Mouse (Mus musculus): ENCODE measurements at regions not wholly inside any gene's neighbourhood (a gene's known extent, or its start where the extent isn't known, plus 50 kb on each side); places are given as distances from the start of the nearest gene placed in this dataset.

DNA sequence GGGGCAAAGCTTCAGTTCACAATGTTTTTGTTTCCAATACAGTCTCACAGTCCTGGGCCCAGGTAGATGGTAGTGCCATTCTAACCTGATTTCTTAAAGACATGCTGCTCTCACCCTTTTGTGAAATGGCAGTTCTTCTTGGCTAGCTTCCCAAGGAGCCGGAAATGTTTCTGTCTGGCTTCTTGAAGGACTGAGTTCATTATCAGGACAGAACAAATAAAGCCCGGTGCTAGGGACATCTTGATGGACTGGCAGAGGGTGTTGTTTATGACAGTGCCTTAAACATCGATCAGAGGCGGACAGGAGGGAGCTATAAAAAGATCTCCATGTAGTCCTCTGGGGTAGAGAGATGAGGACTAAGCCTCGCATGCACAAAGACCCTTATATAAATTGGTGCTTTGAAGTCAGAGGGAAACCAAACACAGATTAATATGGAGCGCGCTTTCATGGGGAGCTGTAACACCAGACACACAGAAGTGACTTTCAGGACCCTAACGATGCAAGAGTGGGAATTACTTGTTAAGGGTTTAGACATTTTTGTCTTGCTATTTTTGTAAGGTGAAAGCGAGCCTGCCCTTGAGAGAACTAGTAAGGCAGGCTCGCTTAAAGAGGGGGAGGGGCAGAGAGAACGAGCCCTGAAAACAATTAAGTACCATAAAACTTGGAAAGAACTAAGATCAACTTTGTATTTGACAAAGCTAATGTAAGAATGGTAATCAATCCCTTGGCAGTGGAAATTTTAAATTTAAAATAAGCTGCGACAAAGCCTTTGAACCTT, 96.2 kb downstream of the Fzd1 start:
- Histone ChIP-seq H3K4me3 (ENCODE audit: low read depth, low read length) (no peak overlapping the region), H3K9me3 (replicated peaks; ENCODE audit: control insufficient read depth, low read length) (no peaks in the 10 kb centered on the region), H3K27ac (ENCODE audit: low read depth, low read length) (no peak overlapping the region), H3K4me1 (ENCODE audit: control insufficient read depth, insufficient read depth, low read length) (0 out of 2 replicates have a peak, but pooled peaks cover 2% of the 10 kb centered on the region), H3K4me2 (ENCODE audit: low read length) (no peak overlapping the region), H3K27me3 (replicated peaks; ENCODE audit: control insufficient read depth, insufficient read depth, low read length) (no peaks in the 10 kb centered on the region), H3K9ac (ENCODE audit: low read length) (no peak overlapping the region), H3K36me3 (ENCODE audit: control insufficient read depth, insufficient read depth, low read length) (no peaks in the 10 kb centered on the region)
- DNase-seq (ENCODE audit: low spot score) (no peak), ATAC-seq (no peak)
- WGBS = 38% methylated on average over 12 of the region's 12 CpGs

DNA sequence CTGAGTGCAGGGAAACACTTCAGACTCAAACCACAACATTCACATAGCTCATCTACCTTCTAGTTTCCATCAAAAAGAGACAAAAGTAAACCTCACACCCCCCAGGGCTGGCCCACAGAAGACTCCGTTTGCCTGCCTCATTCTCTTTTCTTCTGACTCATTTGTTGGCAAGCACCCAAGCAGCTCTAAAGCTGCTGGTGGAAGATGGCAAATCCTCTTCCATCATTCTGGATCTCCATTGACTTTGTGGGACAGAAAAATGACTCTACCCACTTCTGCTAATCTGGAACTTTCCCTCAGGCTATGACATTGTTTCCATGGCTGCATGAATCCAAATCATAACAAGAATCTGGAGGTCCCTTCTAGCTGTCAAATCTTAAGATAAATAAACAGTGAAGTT, 99.9 kb downstream of the Fzd1 start:
- Histone ChIP-seq H3K4me1 (ENCODE audit: control insufficient read depth, insufficient read depth, low read length) (0 out of 2 replicates have a peak, but pooled peaks cover 2% of the 10 kb centered on the region), H3K9ac (ENCODE audit: low read length) (no peak overlapping the region), H3K27me3 (replicated peaks; ENCODE audit: control insufficient read depth, insufficient read depth, low read length) (no peaks in the 10 kb centered on the region), H3K27ac (ENCODE audit: low read depth, low read length) (no peak overlapping the region), H3K4me3 (ENCODE audit: low read depth, low read length) (no peak overlapping the region), H3K4me2 (ENCODE audit: low read length) (no peak overlapping the region), H3K36me3 (ENCODE audit: control insufficient read depth, insufficient read depth, low read length) (no peaks in the 10 kb centered on the region), H3K9me3 (replicated peaks; ENCODE audit: control insufficient read depth, low read length) (no peaks in the 10 kb centered on the region)
- no peak for ATAC-seq
- 19% methylated on average over 1 of the region's 1 CpGs for WGBS
- DNase-seq (ENCODE audit: low spot score) = no peak

DNA sequence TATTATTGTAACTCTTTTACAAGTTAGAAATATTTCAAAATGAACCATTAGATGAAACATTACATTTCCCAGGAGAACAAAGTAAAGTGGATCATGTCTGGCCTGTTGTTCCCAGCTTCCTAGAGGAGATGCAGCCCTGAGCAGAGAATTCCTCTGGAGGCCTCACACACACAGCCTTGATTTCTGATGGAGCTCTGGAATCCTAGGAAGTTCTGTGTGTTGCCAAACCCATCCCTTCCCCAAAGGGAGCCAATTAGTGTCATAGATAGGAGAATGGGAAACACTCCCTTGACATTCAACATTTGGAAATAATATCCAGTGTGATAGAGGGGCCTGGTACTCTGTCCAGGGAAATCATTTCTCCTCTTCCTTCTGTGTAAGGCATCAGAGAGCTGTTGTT, 103.6 kb downstream of the Fzd1 start:
- Histone ChIP-seq H3K9me3 (replicated peaks; ENCODE audit: control insufficient read depth, low read length) (no peaks in the 10 kb centered on the region), H3K36me3 (ENCODE audit: control insufficient read depth, insufficient read depth, low read length) (no peaks in the 10 kb centered on the region), H3K9ac (ENCODE audit: low read length) (no peak overlapping the region), H3K4me3 (ENCODE audit: low read depth, low read length) (no peak overlapping the region), H3K4me1 (ENCODE audit: control insufficient read depth, insufficient read depth, low read length) (peaks cover 8% of the 10 kb centered on the region; the same call in 1 of the 2 replicates), H3K4me2 (ENCODE audit: low read length) (no peak overlapping the region), H3K27me3 (replicated peaks; ENCODE audit: control insufficient read depth, insufficient read depth, low read length) (no peaks in the 10 kb centered on the region), H3K27ac (ENCODE audit: low read depth, low read length) (no peak overlapping the region)
- no peak for DNase-seq (ENCODE audit: low spot score)
- ATAC-seq = no peak

DNA sequence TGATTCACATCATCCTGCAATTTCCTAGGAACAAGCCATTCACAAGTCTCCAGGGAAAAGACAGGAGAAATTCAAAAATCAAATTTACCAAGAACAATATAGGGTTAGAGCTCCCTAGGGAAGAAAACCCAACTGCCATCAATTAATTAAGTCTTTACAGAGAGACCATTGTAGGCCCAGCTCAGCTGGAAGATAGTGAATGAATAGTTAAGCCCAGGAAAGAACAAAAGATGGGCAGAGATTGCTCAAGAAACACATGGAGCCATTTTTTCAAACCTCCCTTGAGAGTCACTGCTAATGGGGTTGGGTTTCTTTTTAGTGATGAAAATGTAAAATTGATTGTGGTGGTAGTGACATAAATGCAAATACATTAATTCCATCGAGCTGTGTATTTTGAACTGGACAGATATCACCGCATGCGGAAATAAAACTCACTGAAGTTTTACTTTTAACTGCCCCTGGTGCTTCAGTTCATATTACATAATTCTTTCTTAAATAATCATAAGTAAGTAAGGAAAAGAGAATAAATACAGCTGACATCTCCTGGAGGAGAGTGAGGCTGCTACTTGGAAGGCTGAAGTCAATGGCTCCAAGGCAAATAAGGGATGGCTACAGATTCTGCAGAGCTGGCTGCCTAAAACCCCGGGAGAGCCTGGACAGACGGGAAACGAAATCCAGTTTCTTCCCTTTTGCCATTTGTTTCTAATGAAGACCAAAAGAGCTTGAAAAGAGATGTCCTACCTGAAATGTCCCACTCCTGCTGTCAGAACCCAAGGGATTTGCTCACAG, 106.5 kb downstream of the Fzd1 start:
- WGBS = 30% methylated on average over 6 of the region's 6 CpGs

DNA sequence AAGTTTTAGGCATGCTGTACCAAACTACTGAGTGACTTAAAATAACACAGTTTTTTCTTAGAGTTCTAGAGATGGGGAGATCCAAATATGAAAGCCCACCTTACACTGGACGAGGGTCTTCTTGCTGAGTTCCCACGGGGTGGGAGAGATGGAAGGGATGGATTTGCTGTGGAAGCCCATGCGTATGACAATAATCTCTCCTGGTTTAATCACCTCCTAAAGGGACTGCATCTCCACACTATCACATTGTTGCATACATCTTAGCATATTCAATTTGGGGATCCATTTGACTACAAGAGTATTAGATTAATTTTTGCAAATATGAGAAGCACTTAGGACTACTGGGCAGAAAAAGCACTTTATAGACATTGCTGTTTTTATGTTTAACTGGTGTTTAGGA, 107.1 kb downstream of the Fzd1 start:
- no peaks in the 10 kb centered on the region for H3K36me3 ChIP-seq (ENCODE audit: control insufficient read depth, insufficient read depth, low read length)
- H3K27ac ChIP-seq (ENCODE audit: low read depth, low read length) = no peak overlapping the region
- no peaks in the 10 kb centered on the region for H3K27me3 ChIP-seq (replicated peaks; ENCODE audit: control insufficient read depth, insufficient read depth, low read length)
- no peak overlapping the region for H3K4me3 ChIP-seq (ENCODE audit: low read depth, low read length)
- peaks cover 8% of the 10 kb centered on the region; the same call in 1 of the 2 replicates for H3K4me1 ChIP-seq (ENCODE audit: control insufficient read depth, insufficient read depth, low read length)
- DNase-seq (ENCODE audit: low spot score) (no peak), ATAC-seq (peak; percentile 38; the same call in 1 of the 2 replicates)
- no peaks in the 10 kb centered on the region for H3K9me3 ChIP-seq (replicated peaks; ENCODE audit: control insufficient read depth, low read length)
- WGBS = 22% methylated on average over 3 of the region's 3 CpGs
- H3K9ac ChIP-seq (ENCODE audit: low read length) = no peak overlapping the region
- H3K4me2 ChIP-seq (ENCODE audit: low read length) = no peak overlapping the region

More for the DNA sequence above, 106.5 kb downstream of the Fzd1 start:
- H3K4me2 ChIP-seq (ENCODE audit: low read length) = no peak overlapping the region
- no peaks in the 10 kb centered on the region for H3K9me3 ChIP-seq (replicated peaks; ENCODE audit: control insufficient read depth, low read length)
- ATAC-seq = peak; percentile 81
- no peak overlapping the region for H3K9ac ChIP-seq (ENCODE audit: low read length)
- H3K36me3 ChIP-seq (ENCODE audit: control insufficient read depth, insufficient read depth, low read length) = no peaks in the 10 kb centered on the region
- peak; percentile 77 for DNase-seq (ENCODE audit: low spot score)
- no peaks in the 10 kb centered on the region for H3K27me3 ChIP-seq (replicated peaks; ENCODE audit: control insufficient read depth, insufficient read depth, low read length)
- no peak overlapping the region for H3K4me3 ChIP-seq (ENCODE audit: low read depth, low read length)
- no peak overlapping the region for H3K27ac ChIP-seq (ENCODE audit: low read depth, low read length)
- H3K4me1 ChIP-seq (ENCODE audit: control insufficient read depth, insufficient read depth, low read length) = peaks cover 8% of the 10 kb centered on the region; the same call in 1 of the 2 replicates

DNA sequence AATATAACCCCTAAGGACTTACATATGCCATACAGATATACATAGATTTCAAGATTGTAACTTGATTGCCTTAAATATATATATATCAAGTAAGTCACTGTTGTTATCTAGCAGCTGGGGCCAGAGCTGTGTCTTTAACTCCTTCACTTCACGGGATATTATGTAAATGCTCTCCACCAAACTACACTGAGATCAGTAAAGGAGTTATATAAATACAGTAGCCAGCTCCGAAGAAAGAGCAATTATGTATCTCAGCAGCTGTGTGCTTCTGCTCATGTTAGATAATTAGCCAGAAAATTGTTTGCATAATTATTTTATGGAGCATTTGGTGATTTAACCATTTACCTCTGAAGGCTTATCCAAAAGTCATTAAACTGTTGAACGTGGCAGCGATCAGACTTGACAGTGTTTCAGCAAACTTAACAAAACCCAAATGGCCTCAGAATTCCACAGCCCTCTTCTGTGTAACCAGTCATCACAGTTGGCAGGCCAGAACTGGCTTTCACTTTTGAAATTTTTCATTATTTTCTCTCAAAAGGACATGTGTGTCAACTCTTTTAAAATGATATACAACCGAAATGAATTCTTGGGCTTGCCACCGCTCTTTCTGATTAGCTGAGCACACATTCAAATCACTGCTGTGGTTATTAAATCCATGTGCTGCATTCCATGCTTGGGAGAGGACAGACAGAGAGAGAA, 107.8 kb downstream of the Fzd1 start:
- Histone ChIP-seq H3K27me3 (replicated peaks; ENCODE audit: control insufficient read depth, insufficient read depth, low read length) (no peaks in the 10 kb centered on the region), H3K9me3 (replicated peaks; ENCODE audit: control insufficient read depth, low read length) (no peaks in the 10 kb centered on the region), H3K4me1 (ENCODE audit: control insufficient read depth, insufficient read depth, low read length) (peaks cover 8% of the 10 kb centered on the region; the same call in 1 of the 2 replicates), H3K27ac (ENCODE audit: low read depth, low read length) (no peak overlapping the region), H3K4me3 (ENCODE audit: low read depth, low read length) (no peak overlapping the region), H3K9ac (ENCODE audit: low read length) (no peak overlapping the region), H3K36me3 (ENCODE audit: control insufficient read depth, insufficient read depth, low read length) (no peaks in the 10 kb centered on the region), H3K4me2 (ENCODE audit: low read length) (no peak overlapping the region)
- ATAC-seq (peak; percentile 67), DNase-seq (ENCODE audit: low spot score) (peak; percentile 51)
- WGBS = 36% methylated on average over 6 of the region's 6 CpGs

DNA sequence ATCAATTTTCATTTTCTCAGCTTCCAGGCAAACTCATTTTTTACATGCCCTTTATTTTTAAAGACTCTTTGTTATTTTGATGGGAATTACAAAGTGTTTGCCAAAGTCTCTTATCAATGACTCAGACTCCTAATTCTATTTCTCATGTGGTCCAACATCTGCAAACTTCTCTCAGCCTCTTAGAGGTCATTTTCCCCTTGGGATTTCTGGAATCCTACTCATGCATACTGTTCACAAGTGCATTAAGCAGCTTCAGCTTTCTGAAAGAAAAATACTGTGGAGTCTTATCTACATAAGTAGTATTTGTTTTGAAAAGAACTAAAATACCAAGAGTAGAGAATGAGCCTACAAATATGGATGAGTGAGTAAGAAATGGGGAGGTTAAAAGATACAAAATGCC, 116.8 kb downstream of the Fzd1 start:
- Histone ChIP-seq H3K9me3 (replicated peaks; ENCODE audit: control insufficient read depth, low read length) (no peaks in the 10 kb centered on the region), H3K36me3 (ENCODE audit: control insufficient read depth, insufficient read depth, low read length) (no peaks in the 10 kb centered on the region), H3K4me1 (ENCODE audit: control insufficient read depth, insufficient read depth, low read length) (no peaks in the 10 kb centered on the region), H3K4me2 (ENCODE audit: low read length) (no peak overlapping the region), H3K27ac (ENCODE audit: low read depth, low read length) (no peak overlapping the region), H3K27me3 (replicated peaks; ENCODE audit: control insufficient read depth, insufficient read depth, low read length) (no peaks in the 10 kb centered on the region), H3K9ac (ENCODE audit: low read length) (no peak overlapping the region), H3K4me3 (ENCODE audit: low read depth, low read length) (no peak overlapping the region)
- ATAC-seq = no peak
- DNase-seq (ENCODE audit: low spot score) = no peak

DNA sequence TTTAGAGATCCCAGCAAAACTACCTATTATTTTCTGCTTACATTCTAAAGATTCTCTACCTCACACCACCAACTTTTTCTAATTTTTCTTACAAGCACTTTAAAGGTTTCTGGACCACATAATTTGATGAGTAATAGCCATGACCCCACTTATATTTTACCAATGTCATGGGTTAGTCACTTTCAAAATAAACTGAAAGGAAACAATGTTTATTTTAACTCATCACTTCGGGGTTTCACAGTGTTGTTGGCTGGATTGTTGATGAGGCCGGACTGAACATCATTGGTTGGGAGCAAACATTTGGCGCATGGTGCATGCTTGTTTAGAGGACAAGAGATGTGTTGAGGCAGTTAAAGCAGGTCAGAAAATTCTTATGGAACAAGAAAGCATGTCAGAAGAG, 124.1 kb downstream of the Fzd1 start:
- ATAC-seq (no peak), DNase-seq (ENCODE audit: low spot score) (no peak)
- Histone ChIP-seq H3K4me2 (ENCODE audit: low read length) (no peak overlapping the region), H3K27ac (ENCODE audit: low read depth, low read length) (no peak overlapping the region), H3K27me3 (replicated peaks; ENCODE audit: control insufficient read depth, insufficient read depth, low read length) (no peaks in the 10 kb centered on the region), H3K4me1 (ENCODE audit: control insufficient read depth, insufficient read depth, low read length) (no peaks in the 10 kb centered on the region), H3K9me3 (replicated peaks; ENCODE audit: control insufficient read depth, low read length) (no peaks in the 10 kb centered on the region), H3K36me3 (ENCODE audit: control insufficient read depth, insufficient read depth, low read length) (no peaks in the 10 kb centered on the region), H3K9ac (ENCODE audit: low read length) (no peak overlapping the region), H3K4me3 (ENCODE audit: low read depth, low read length) (no peak overlapping the region)
- 89% methylated on average over 3 of the region's 3 CpGs for WGBS
